Mouse (Mus musculus) lung, embryonic 16.5 days (tissue): Measurements from ENCODE around the gene Gm14399. TPM values are rescaled to one million over a fixed set of nuclear protein-coding genes. Genes with fewer than 3 reads are reported as not detected.
"Not testable (repeated sequence)": the region's sequence is repeated elsewhere in the genome, so short reads cannot be mapped to it uniquely, and the experiment has no call there.

Experiments used
- ATAC-seq: fragments of 200-750 bp; cut with Nextera tagmentation; 2 replicates; pipeline ENCODE4 v1.8.0; 2017; ENCODE audit warnings: low read depth, mild to moderate bottlenecking, moderate library complexity
- H3K27ac ChIP-seq: fragments of 300-500 bp; sonication (generic); 2 replicates; pipeline ENCODE4 v1.5.1; 2014; ENCODE audit warnings: mild to moderate bottlenecking, control low read depth, low read length
- H3K27me3 ChIP-seq: fragments of 300-500 bp; sonication (generic); 2 replicates; pipeline ENCODE4 v1.6.1; 2014; ENCODE audit warnings: low read depth, low read length, mixed read lengths; ENCODE audit not compliant: control insufficient read depth, insufficient read depth
- H3K36me3 ChIP-seq: fragments of 300-500 bp; sonication (generic); 2 replicates; pipeline ENCODE4 v1.6.1; 2014; ENCODE audit warnings: low read length; ENCODE audit not compliant: control insufficient read depth, insufficient read depth
- H3K4me1 ChIP-seq: fragments of 300-500 bp; sonication (generic); replicated peaks from 2 replicates; pipeline ENCODE4 v1.6.1; 2014; ENCODE audit warnings: low read length, mixed read lengths; ENCODE audit not compliant: control insufficient read depth, insufficient read depth
- H3K4me2 ChIP-seq: fragments of 300-500 bp; sonication (generic); 2 replicates; pipeline ENCODE4 v1.6.1; 2014; ENCODE audit warnings: low read depth, low read length, control low read depth
- H3K4me3 ChIP-seq: fragments of 300-500 bp; sonication (generic); 2 replicates; pipeline ENCODE4 v1.5.1; 2014; ENCODE audit warnings: mild to moderate bottlenecking, low read length, control low read depth
- H3K9ac ChIP-seq: fragments of 300-500 bp; sonication (generic); 2 replicates; pipeline ENCODE4 v1.6.1; 2014; ENCODE audit warnings: low read length, control low read depth
- H3K9me3 ChIP-seq: fragments of 300-500 bp; sonication (generic); 2 replicates; pipeline ENCODE4 v1.6.1; 2016; ENCODE audit warnings: low read length; ENCODE audit not compliant: control insufficient read depth
- WGBS: fragments of 180-500 bp; shearing (Covaris S2); extraction: QIAGEN DNeasy Blood & Tissue Kit; methylation state at CpG from one replicate; pipeline ENCODE4 v1.1.7; 2014; 5-methylcytosine and 5-hydroxymethylcytosine counted together
- polyA plus RNA-seq: library from polyadenylated mRNA; unstranded; fragments of >200 nt; fragmentation: Nextera tagmentation; extraction: Ambion mirVana; gene quantifications from 2 replicates; pipeline ENCODE4 v1.2.1, GENCODE M21; 2015

Gm14399 gene
- polyA plus RNA-seq: 5.3 and 6.0 TPM in 2 replicates

DNA sequence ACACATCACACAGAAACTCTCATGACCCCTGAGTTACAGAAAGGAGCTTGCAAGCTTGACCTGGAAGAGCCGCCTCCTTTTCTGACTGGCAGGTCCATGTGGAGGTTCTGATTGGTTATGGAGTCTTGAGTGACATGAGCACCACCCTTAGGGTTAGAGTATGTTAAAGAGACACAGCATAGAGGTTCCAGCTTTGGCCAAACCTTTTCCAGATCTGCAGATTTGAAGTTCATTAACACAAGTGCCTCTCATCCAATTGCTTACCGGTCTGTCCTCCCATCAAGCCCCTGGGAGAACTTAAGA, at the start of gene Gm14399:
Gene Gm14399, minus strand, starts transcription at position 20 of the 303 bp plus-strand sequence.
- H3K4me2 ChIP-seq: peak within 1 kb of the TSS; percentile 35
- not testable (repeated sequence) for H3K36me3 ChIP-seq, H3K27me3 ChIP-seq, H3K9me3 ChIP-seq, H3K4me1 ChIP-seq, H3K27ac ChIP-seq, ATAC-seq
- H3K9ac ChIP-seq: peak within 1 kb of the TSS; percentile 53; the same call in 1 of the 2 replicates
- H3K4me3 ChIP-seq: peak within 1 kb of the TSS; percentile 52
- 6% methylated on average over 1 of the region's 2 CpGs for WGBS

DNA sequence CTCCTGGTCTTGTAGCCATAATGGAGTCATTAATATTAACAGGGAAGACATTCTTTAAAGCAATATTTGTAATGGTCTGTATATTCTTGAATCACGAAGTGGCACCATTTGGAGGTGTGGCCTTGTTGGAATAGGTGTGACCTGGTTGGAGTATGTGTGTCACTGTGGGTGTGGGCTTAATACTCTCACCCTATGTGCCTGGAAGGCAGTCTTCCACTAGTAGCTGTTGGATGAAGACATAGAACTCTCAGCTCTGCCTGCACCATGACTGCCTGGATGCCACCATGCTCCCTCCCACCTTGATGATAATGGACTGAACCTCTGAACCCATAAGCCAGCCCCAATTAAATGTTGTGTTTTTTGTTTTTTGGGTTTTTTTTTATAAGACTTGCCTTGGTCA, 37.2 kb upstream of the Gm14399 start:
- not testable (repeated sequence) for H3K36me3 ChIP-seq, ATAC-seq, H3K9me3 ChIP-seq, H3K4me2 ChIP-seq, H3K4me3 ChIP-seq, H3K27me3 ChIP-seq, H3K27ac ChIP-seq, H3K4me1 ChIP-seq, H3K9ac ChIP-seq
- whole genome bisulfite sequencing: 37% methylated on average over 1 of the region's 1 CpGs

DNA sequence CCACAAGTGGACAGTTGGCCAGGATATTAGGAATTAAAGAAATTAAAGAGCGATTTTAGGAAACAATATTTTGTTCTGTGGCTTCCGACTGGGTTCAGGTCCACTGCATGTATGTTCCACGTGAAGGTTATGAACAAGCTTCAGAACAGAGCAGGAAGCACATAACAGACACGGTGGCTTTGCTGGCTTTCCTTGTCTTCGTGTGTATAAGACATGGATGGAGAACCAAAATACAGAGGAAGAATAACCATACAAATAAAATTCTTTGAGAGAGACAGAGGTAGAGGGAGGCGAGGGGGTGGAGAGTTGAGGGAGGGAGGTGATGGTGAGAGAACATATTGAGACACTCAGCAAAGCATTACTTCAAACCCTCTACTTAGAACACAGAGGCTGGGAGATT, 34.5 kb upstream of the Gm14399 start:
- 76% methylated on average over 6 of the region's 6 CpGs for WGBS
- no peak for ATAC-seq
- H3K9me3 ChIP-seq: no peaks in the 10 kb centered on the region
- no peaks in the 10 kb centered on the region for H3K36me3 ChIP-seq
- H3K27ac ChIP-seq: no peak overlapping the region
- no peaks in the 10 kb centered on the region for H3K27me3 ChIP-seq
- no peak overlapping the region for H3K4me2 ChIP-seq
- H3K4me3 ChIP-seq: no peak overlapping the region
- H3K4me1 ChIP-seq: no peaks in the 10 kb centered on the region
- H3K9ac ChIP-seq: no peak overlapping the region

DNA sequence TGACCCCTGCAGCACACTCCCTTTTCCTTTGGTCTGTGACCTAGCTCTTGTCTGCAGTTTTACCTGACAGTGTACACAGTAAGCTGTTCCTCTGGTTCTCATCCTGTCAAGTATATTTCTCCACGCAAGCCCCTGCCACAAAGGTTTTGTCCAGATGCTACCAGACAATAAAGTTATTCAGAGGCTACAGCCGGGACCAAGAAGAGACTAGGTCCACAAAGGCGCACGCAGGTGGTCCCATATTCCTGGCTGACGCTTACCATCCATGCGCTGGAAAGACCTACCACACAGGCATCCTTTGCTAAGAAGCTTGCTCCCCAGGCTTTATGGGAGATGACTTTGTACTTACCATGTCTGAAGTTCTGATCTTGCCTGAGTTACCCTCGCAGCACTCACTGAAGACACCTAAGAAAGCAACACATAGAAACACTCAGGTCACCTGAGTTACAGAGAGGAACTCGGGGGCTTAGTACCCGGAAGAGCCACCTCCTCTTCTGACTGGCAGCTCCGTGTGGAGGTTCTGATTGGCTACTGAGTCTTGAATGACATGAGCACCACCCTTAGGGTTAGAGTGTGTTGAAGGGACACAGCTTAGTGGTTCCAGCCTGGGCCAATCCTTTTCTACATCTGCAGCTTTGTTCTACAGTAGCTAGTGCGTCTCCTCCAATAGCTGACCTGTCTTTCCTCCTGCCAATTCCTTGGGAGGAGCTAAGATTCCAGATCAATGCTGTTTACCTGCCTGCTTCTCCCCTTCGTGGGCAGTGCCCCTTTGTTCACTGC, 33.8 kb upstream of the Gm14399 start, which contains the start of gene Gm14443:
Gene Gm14443, minus strand, starts transcription at position 471 of the 780 bp plus-strand sequence.
- not testable (repeated sequence) for H3K27me3 ChIP-seq, H3K9me3 ChIP-seq, H3K4me3 ChIP-seq, H3K36me3 ChIP-seq, H3K9ac ChIP-seq, H3K4me1 ChIP-seq, H3K27ac ChIP-seq, ATAC-seq, H3K4me2 ChIP-seq
- WGBS: 63% methylated on average over 12 of the region's 12 CpGs

DNA sequence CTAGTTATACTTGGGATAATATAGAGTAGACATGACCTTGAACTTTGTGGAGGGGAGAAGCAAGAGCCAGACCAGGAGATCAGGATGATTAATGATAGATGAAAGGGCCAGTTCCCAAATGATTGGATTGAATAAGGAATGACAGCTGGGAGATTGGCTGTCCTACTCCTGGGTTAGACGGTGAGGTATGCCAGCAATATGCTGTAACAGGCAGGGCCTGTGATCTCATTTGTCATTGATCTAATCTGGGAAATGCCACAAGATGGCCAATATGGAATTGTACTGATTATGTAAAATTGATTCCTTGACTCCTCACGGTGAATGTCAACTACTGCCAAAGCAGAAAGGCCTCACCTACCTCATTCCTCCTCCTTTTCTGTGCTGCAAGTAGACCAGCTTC, 32.2 kb upstream of the Gm14399 start:
- ATAC-seq, H3K36me3 ChIP-seq, H3K27ac ChIP-seq, H3K9ac ChIP-seq, H3K4me1 ChIP-seq, H3K4me2 ChIP-seq, H3K9me3 ChIP-seq, H3K27me3 ChIP-seq, H3K4me3 ChIP-seq: not testable (repeated sequence)
- WGBS: 83% methylated on average over 2 of the region's 2 CpGs

DNA sequence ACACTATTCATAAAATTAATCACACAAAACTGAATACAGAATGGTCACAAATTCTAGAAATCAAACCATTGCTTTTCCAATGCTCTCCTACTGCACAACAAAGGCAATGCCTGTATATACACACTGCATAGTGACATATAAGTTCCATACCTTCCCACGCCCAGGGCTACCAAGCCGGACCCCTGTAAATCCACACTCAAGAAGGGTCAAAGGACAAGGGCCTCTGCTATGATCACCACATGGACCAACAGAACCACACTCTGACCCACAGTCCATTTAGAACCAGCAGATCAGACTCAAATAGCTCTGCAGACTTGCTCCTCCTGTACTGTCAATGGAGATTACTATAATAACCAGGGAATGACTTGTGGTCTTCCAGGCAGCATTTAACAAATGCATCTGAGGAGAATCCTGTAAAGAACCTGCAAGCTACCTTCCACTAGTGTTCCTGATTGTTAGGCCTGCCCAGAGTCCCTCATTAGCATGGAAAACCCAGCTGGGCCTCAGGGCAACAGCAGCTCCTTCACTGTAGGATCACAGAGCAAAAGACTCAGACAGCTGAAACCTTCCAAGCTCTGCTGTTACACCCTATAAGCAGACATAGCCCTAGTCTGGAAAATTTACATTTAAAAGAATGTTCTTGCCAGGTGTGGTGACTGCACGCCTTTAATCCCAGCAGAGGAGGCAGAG, 31.2 kb upstream of the Gm14399 start:
- H3K9me3 ChIP-seq, H3K9ac ChIP-seq, H3K4me3 ChIP-seq, H3K4me1 ChIP-seq, H3K36me3 ChIP-seq, H3K4me2 ChIP-seq, ATAC-seq, H3K27ac ChIP-seq, H3K27me3 ChIP-seq: not testable (repeated sequence)
- 80% methylated on average over 3 of the region's 3 CpGs for WGBS

DNA sequence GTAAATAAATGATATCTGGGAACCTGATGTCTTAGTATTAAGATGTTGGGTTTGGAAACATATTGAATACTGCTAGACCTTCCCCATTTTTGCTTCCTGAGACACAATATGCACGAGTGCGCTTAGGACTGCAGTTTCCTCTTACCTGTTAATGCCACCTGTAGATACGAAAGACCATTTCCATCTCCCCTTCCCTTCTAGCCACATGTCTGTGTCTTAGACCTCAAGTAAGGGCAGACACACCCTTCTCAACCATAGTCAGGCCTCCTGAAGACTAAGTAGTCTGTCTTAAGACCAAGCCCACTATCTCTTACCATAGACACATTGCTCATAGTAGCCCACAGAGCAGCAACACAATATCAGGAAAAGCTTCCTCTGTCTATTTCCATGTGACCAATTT, 30.3 kb upstream of the Gm14399 start:
- Histone ChIP-seq H3K4me2 (no peak overlapping the region), H3K4me3 (no peak overlapping the region), H3K36me3 (no peaks in the 10 kb centered on the region), H3K9me3 (no peaks in the 10 kb centered on the region), H3K27me3 (no peaks in the 10 kb centered on the region), H3K27ac (no peak overlapping the region), H3K4me1 (no peaks in the 10 kb centered on the region), H3K9ac (no peak overlapping the region)
- 79% methylated on average over 3 of the region's 3 CpGs for WGBS
- no peak for ATAC-seq

DNA sequence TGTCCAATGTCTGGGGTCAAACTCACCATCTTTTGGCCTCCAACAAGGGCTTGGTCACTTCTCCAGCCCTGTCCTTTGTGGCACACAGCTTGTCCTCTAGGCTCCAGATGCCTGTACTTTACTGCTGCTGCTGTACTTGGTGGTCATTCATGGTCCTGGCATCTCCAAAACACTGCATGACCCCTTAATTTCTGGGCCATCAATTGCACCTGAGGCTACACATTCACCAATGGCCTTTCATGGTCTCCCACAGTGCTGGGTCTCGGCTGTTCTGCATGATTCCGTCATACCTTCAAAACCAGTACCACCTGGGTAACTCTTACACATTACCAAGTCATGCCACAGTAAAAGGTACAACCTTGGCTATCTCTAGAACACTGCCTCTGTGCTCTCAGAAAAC, 25.1 kb upstream of the Gm14399 start:
- H3K4me3 ChIP-seq, H3K4me1 ChIP-seq, H3K27ac ChIP-seq, H3K9ac ChIP-seq, H3K27me3 ChIP-seq, H3K36me3 ChIP-seq, ATAC-seq, H3K4me2 ChIP-seq, H3K9me3 ChIP-seq: not testable (repeated sequence)
- WGBS: 77% methylated on average over 2 of the region's 2 CpGs

DNA sequence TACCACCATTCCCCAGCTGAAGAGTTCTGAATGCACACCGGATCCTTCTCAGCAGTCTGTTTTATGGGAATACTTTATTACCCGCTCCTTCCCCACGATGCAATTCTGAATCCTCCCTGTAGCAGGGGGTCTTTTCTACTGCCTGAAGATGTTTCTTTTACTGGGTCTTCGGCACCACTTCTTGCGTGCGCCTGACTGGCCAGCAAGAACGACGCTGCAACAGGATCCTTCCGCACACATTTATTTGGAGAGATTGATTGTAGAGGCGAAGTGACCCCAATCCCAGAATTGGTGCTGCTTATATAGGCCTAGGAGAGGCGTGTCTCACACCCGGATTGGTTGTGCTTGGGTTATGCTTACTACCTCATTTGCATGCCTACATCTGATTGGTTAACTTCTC, 23.3 kb upstream of the Gm14399 start:
- WGBS: 89% methylated on average over 12 of the region's 12 CpGs
- not testable (repeated sequence) for H3K36me3 ChIP-seq, H3K9me3 ChIP-seq, H3K4me3 ChIP-seq, H3K4me2 ChIP-seq, H3K4me1 ChIP-seq, H3K27ac ChIP-seq, H3K9ac ChIP-seq, H3K27me3 ChIP-seq, ATAC-seq
